Mouse (Mus musculus): ENCODE measurements around the gene Ooep. TPM values are rescaled to one million over a fixed set of nuclear protein-coding genes. Genes with fewer than 3 reads are reported as not detected.

The Ooep gene
- total and polyA plus RNA-seq, 3 experiments = not detected

GRCm38 (mm10) chr9:78428185-78428584 lies 49.7 kb upstream of the Ooep start (continued):
- peak; percentile 40; the same call in 1 of the 2 replicates for TF ChIP-seq HCFC1 (IDR thresholded peaks at IDR 0.05; ENCODE audit: low read depth, low read length)
- TF ChIP-seq RAD21 (IDR thresholded peaks at IDR 0.05; ENCODE audit: low read depth, low read length) = no peak
- no peak for TF ChIP-seq JUND (IDR thresholded peaks at IDR 0.05; ENCODE audit: low read depth, low read length)
- TF ChIP-seq RCOR1 (IDR thresholded peaks at IDR 0.05; ENCODE audit: low read depth, low read length) = 0 out of 2 replicates have a peak, but pooled peaks have one; percentile 32
- peak; percentile 58; the same call in 1 of the 2 replicates for TF ChIP-seq ZMIZ1 (IDR thresholded peaks at IDR 0.05; ENCODE audit: low read depth, low read length)
- no peak for TF ChIP-seq ZNF384 (IDR thresholded peaks at IDR 0.05; ENCODE audit: low read depth, low read length)
- TF ChIP-seq NELFE (IDR thresholded peaks at IDR 0.05; ENCODE audit: low read depth, low read length) = peak; percentile 63; the same call in 1 of the 2 replicates
- TF ChIP-seq USF1 (IDR thresholded peaks at IDR 0.05; ENCODE audit: low read depth, low read length) = no peak
- no peak for TF ChIP-seq ZC3H11A (IDR thresholded peaks at IDR 0.05; ENCODE audit: low read depth, low read length)
- no peak for TF ChIP-seq GABPA (IDR thresholded peaks at IDR 0.05; ENCODE audit: low read depth, low read length)
- TF ChIP-seq CHD1 (IDR thresholded peaks at IDR 0.05; ENCODE audit: low read depth, low read length) = no peak
- TF ChIP-seq MYB (IDR thresholded peaks at IDR 0.05; ENCODE audit: low read depth, low read length) = no peak
- TF ChIP-seq MEF2A (IDR thresholded peaks at IDR 0.05; ENCODE audit: extremely low read depth, insufficient replicate concordance, low read depth, low read length, poor library complexity, severe bottlenecking) = no peak
- peak; percentile 20; the same call in 1 of the 2 replicates for TF ChIP-seq MAX (IDR thresholded peaks at IDR 0.05; ENCODE audit: low read length)
- peak; percentile 54; the same call in 1 of the 2 replicates for TF ChIP-seq MXI1 (IDR thresholded peaks at IDR 0.05; ENCODE audit: low read depth, low read length)
- TF ChIP-seq ETS1 (IDR thresholded peaks at IDR 0.05; ENCODE audit: low read depth, low read length) = 0 out of 2 replicates have a peak, but pooled peaks have one; percentile 17

- peaks cover 0 to 4% of the 10 kb centered on the region in 2 experiments; a peak in 2 of 4 replicates for H3K36me3 ChIP-seq (ENCODE audit: control insufficient read depth in 1 of 2, insufficient read depth in 2 of 2, low read length in 2 of 2)
- peak overlapping the region; percentile 65 for H3K27ac ChIP-seq (ENCODE audit: control insufficient read depth, low read depth, low read length)
- H3K4me3 ChIP-seq (ENCODE audit: control insufficient read depth in 1 of 2, insufficient read depth in 1 of 2, low read depth in 2 of 2, low read length in 2 of 2) = peak overlapping the region; percentile 81 to 83
- peaks cover 2% of the 10 kb centered on the region; the same call in 1 of the 2 replicates for H3K79me2 ChIP-seq (ENCODE audit: control insufficient read depth, insufficient read depth, low read length, poor library complexity)
- no peaks in the 10 kb centered on the region for H3K9me3 ChIP-seq (replicated peaks; ENCODE audit: insufficient read depth, low read length)
- H3K27me3 ChIP-seq (ENCODE audit: control insufficient read depth in 1 of 2, insufficient read depth in 2 of 2, low read length in 2 of 2) = no peaks in the 10 kb centered on the region
- DNase-seq (ENCODE audit: low read depth, low spot score) = peak; percentile 79
- H3K4me1 ChIP-seq (ENCODE audit: control insufficient read depth in 1 of 2, insufficient read depth in 2 of 2, low read length in 2 of 2) = peaks cover 0 to 9% of the 10 kb centered on the region in 2 experiments; a peak in 2 of 4 replicates
- H3K9ac ChIP-seq (ENCODE audit: control insufficient read depth, low read depth, low read length, poor library complexity, severe bottlenecking) = peak overlapping the region; percentile 92
- no peak for TF ChIP-seq ZC3H11A (IDR thresholded peaks at IDR 0.05; ENCODE audit: low read depth, low read length)
- TF ChIP-seq MAFK (IDR thresholded peaks at IDR 0.05; ENCODE audit: borderline replicate concordance, low read depth, low read length) = no peak
- no peak for TF ChIP-seq ZKSCAN1 (IDR thresholded peaks at IDR 0.05; ENCODE audit: low read depth, low read length)
- no peak for TF ChIP-seq RAD21 (IDR thresholded peaks at IDR 0.05; ENCODE audit: low read depth, low read length)
- TF ChIP-seq MEF2A (IDR thresholded peaks at IDR 0.05; ENCODE audit: extremely low read depth, insufficient replicate concordance, low read depth, low read length, poor library complexity, severe bottlenecking) = no peak
- TF ChIP-seq E2F4 (IDR thresholded peaks at IDR 0.05; ENCODE audit: borderline replicate concordance, low read depth, low read length) = no peak
- TF ChIP-seq NRF1 (IDR thresholded peaks at IDR 0.05; ENCODE audit: insufficient read depth, low read depth, low read length, poor library complexity, severe bottlenecking) = 0 out of 2 replicates have a peak, but pooled peaks have one; percentile 22
- TF ChIP-seq TAL1 (IDR thresholded peaks at IDR 0.05; ENCODE audit: low read length) = no peak
- peak; percentile 57; the same call in 1 of the 2 replicates for TF ChIP-seq HCFC1 (IDR thresholded peaks at IDR 0.05; ENCODE audit: low read depth, low read length)
- no peak; the same call in 1 of the 2 replicates for TF ChIP-seq POLR2AphosphoS2 (IDR thresholded peaks at IDR 0.05; ENCODE audit: low read length)
- TF ChIP-seq ETS1 (IDR thresholded peaks at IDR 0.05; ENCODE audit: low read depth, low read length) = no peak
- peak; percentile 58; the same call in 1 of the 2 replicates for TF ChIP-seq MAZ (IDR thresholded peaks at IDR 0.05; ENCODE audit: low read depth, low read length)
- no peak for TF ChIP-seq MYC (IDR thresholded peaks at IDR 0.05; ENCODE audit: low read depth, low read length)
- no peak for TF ChIP-seq MAX (IDR thresholded peaks at IDR 0.05; ENCODE audit: low read length)
- TF ChIP-seq USF1 (IDR thresholded peaks at IDR 0.05; ENCODE audit: low read depth, low read length) = peak; percentile 37
- no peak for TF ChIP-seq ELF1 (IDR thresholded peaks at IDR 0.05; ENCODE audit: low read depth, low read length)
- TF ChIP-seq RCOR1 (IDR thresholded peaks at IDR 0.05; ENCODE audit: low read depth, low read length) = no peak
- peak; percentile 56 for TF ChIP-seq NELFE (IDR thresholded peaks at IDR 0.05; ENCODE audit: low read depth, low read length)
- TF ChIP-seq ZMIZ1 (IDR thresholded peaks at IDR 0.05; ENCODE audit: low read depth, low read length) = peak; percentile 64; the same call in 1 of the 2 replicates
- TF ChIP-seq GABPA (IDR thresholded peaks at IDR 0.05; ENCODE audit: low read depth, low read length) = no peak
- no peak for TF ChIP-seq BHLHE40 (IDR thresholded peaks at IDR 0.05; ENCODE audit: borderline replicate concordance, low read depth, low read length)
- 0 out of 2 replicates have a peak, but pooled peaks have one; percentile 21 for TF ChIP-seq MXI1 (IDR thresholded peaks at IDR 0.05; ENCODE audit: low read depth, low read length)
- no peak for TF ChIP-seq USF2 (IDR thresholded peaks at IDR 0.05; ENCODE audit: borderline replicate concordance in 1 of 2, insufficient read depth in 1 of 2, low read depth in 1 of 2, low read length in 2 of 2)
- TF ChIP-seq POLR2AphosphoS5 (IDR thresholded peaks at IDR 0.05; ENCODE audit: borderline replicate concordance, low read depth, low read length) = no peak
- TF ChIP-seq SIN3A (IDR thresholded peaks at IDR 0.05; ENCODE audit: low read length) = no peak; the same call in 1 of the 2 replicates
- no peak for TF ChIP-seq CTCF (IDR thresholded peaks at IDR 0.05 in 2 of 3, conservative IDR thresholded peaks at IDR 0.05 in 1 of 3; ENCODE audit: control insufficient read depth in 1 of 3, insufficient read depth in 1 of 3, low read depth in 2 of 3, low read length in 3 of 3, poor library complexity in 1 of 3, severe bottlenecking in 1 of 3)
- no peak for TF ChIP-seq MYB (IDR thresholded peaks at IDR 0.05; ENCODE audit: low read depth, low read length)
Observed at GRCm38 (mm10) chr9:78427362-78427781, 48.8 kb upstream of the Ooep start.
